In genomic region chr5:110107581-110108304, GRCm38 (mm10) we compare ENCODE assay signal across 8 mouse cellular contexts. TPM values are rescaled to one million over a fixed set of nuclear protein-coding genes. Genes with fewer than 3 reads are reported as not detected.
DNase-seq lines count a peak whose midpoint lies in the region; ATAC-seq lines count a peak whose summit lies in the region.

Gtpbp6 (minus strand) TSS chr5:110108197.

- H3K27me3 ChIP-seq in hindbrain, embryonic 15.5 days: no peaks in the 10 kb centered on the region

- peak; percentile 79 for ATAC-seq in hindbrain, embryonic 15.5 days (ENCODE audit: low FRiP score, low read depth)

- peaks cover 39% of the 10 kb centered on the region for H3K36me3 ChIP-seq in hindbrain, embryonic 15.5 days

- H3K4me3 ChIP-seq in hindbrain, embryonic 15.5 days: peak within 1 kb of the TSS; percentile 89

- under 1% methylated on average over 71 of the region's 71 CpGs for WGBS in hindbrain, embryonic 15.5 days

- peak within 1 kb of the TSS; percentile 91 for H3K9ac ChIP-seq in hindbrain, embryonic 15.5 days

- H3K4me2 ChIP-seq in hindbrain, embryonic 15.5 days: peak within 1 kb of the TSS; percentile 89

- no peaks in the 10 kb centered on the region for H3K9me3 ChIP-seq in hindbrain, embryonic 15.5 days

- H3K4me1 ChIP-seq in hindbrain, embryonic 15.5 days (replicated peaks): peaks cover 18% of the 10 kb centered on the region

- peak; percentile 83 for DNase-seq in T-cell, adult 2 months (ENCODE audit: low spot score)
- DNase-seq in cerebellum, postnatal 36 days: peak; percentile 90 to 94
- peak; percentile 93 to 94 for DNase-seq in frontal cortex, postnatal 36 days (ENCODE audit: low spot score in 2 of 2)
- peak; percentile 93 for DNase-seq in left cerebral cortex, adult 11 months (ENCODE audit: low spot score)
- peak; percentile 97 to 98 for DNase-seq in lung, postnatal 4 days
- peak; percentile 93 for DNase-seq in retina, postnatal 7 days (ENCODE audit: low read depth, low spot score)
- DNase-seq in urinary bladder, adult 2 months (ENCODE audit: low spot score): peak; percentile 80

- H3K27ac ChIP-seq in hindbrain, embryonic 15.5 days (replicated peaks): peak within 1 kb of the TSS; percentile 99

RNA-seq across cellular contexts. Expression of gene Gtpbp6, which starts in this region (rescaled TPM):
- polyA plus RNA-seq in hindbrain, embryonic 15.5 days (2015; fragmentation: Nextera tagmentation; extraction: Ambion mirVana): 61.1 and 63.6 TPM in 2 replicates
- polyA plus RNA-seq in urinary bladder, adult 2 months (2012; rRNA removed): 56.4 and 77.5 TPM in 2 replicates

Comparison
In these comparisons a context has a peak if more than half of its experiments do, and no peak if none do; other contexts are left out.
1. Peak in every context shown above with its lines: DNase-seq, ATAC-seq, H3K4me3 ChIP-seq and H3K27ac ChIP-seq.